Comparison of ENCODE assay signal across 8 mouse cellular contexts in genomic region chr6:82773261-82774131, GRCm38 (mm10). TPM values are rescaled to one million over a fixed set of nuclear protein-coding genes. Genes with fewer than 3 reads are reported as not detected.
DNase-seq lines count a peak whose midpoint lies in the region; ATAC-seq lines count a peak whose summit lies in the region.

No protein-coding gene starts in this region.

- peak overlapping the region; percentile 59 for H3K4me3 ChIP-seq in forebrain, embryonic 11.5 days (ENCODE audit: low read depth, low read length)
- H3K4me3 ChIP-seq in hindbrain, embryonic 16.5 days (ENCODE audit: low read length), result peak overlapping the region; percentile 59
- peak overlapping the region; percentile 55 for H3K4me3 ChIP-seq in neural tube, embryonic 12.5 days

- no peaks in the 10 kb centered on the region for H3K36me3 ChIP-seq in forebrain, embryonic 11.5 days (ENCODE audit: control insufficient read depth, insufficient read depth, low read length)
- no peaks in the 10 kb centered on the region for H3K36me3 ChIP-seq in hindbrain, embryonic 16.5 days (ENCODE audit: control insufficient read depth, insufficient read depth, low read length)
- H3K36me3 ChIP-seq in neural tube, embryonic 12.5 days, result no peaks in the 10 kb centered on the region

- ATAC-seq in forebrain, embryonic 11.5 days (replicated peaks; ENCODE audit: low FRiP score), result peak; percentile 68
- peak; percentile 34 for ATAC-seq in hindbrain, embryonic 16.5 days
- peak; percentile 60 for ATAC-seq in neural tube, embryonic 12.5 days (ENCODE audit: low FRiP score, low read depth)

- DNase-seq in adrenal gland, adult (ENCODE audit: inconsistent age in 2 of 2, low spot score in 1 of 2), result peak; percentile 59 to 86
- DNase-seq in adrenal gland, adult 8-10 months, result no peak
- DNase-seq in NIH3T3 (ENCODE audit: low read depth), result peak; percentile 79
- peak; percentile 85 for DNase-seq in forebrain, embryonic 11.5 days (ENCODE audit: low spot score)
- DNase-seq in lung, adult 18-20 months, result peak; percentile 72 to 75
- DNase-seq in thymus, postnatal 4 days, result peak; percentile 67

- H3K9me3 ChIP-seq in forebrain, embryonic 11.5 days (ENCODE audit: control insufficient read depth, low read length), result no peaks in the 10 kb centered on the region
- H3K9me3 ChIP-seq in hindbrain, embryonic 16.5 days (ENCODE audit: control insufficient read depth, low read length), result no peaks in the 10 kb centered on the region
- H3K9me3 ChIP-seq in neural tube, embryonic 12.5 days, result no peaks in the 10 kb centered on the region

- H3K4me2 ChIP-seq in forebrain, embryonic 11.5 days (ENCODE audit: low read depth, low read length, severe bottlenecking), result peak overlapping the region; percentile 93
- H3K4me2 ChIP-seq in hindbrain, embryonic 16.5 days (ENCODE audit: low read length), result peak overlapping the region; percentile 100
- H3K4me2 ChIP-seq in neural tube, embryonic 12.5 days (replicated peaks), result peak overlapping the region; percentile 97

- peak overlapping the region; percentile 43 for H3K9ac ChIP-seq in forebrain, embryonic 11.5 days (ENCODE audit: low read length)
- peak overlapping the region; percentile 63 for H3K9ac ChIP-seq in hindbrain, embryonic 16.5 days (ENCODE audit: low read depth, low read length)
- H3K9ac ChIP-seq in neural tube, embryonic 12.5 days, result peak overlapping the region; percentile 55

- H3K4me1 ChIP-seq in forebrain, embryonic 11.5 days (replicated peaks; ENCODE audit: control insufficient read depth, insufficient read depth, low read length), result peaks cover 6% of the 10 kb centered on the region; the same call in 1 of the 2 replicates
- peaks cover 18% of the 10 kb centered on the region for H3K4me1 ChIP-seq in hindbrain, embryonic 16.5 days (ENCODE audit: control insufficient read depth, insufficient read depth, low read depth, low read length)
- H3K4me1 ChIP-seq in neural tube, embryonic 12.5 days, result peaks cover 9% of the 10 kb centered on the region

- no peaks in the 10 kb centered on the region for H3K27me3 ChIP-seq in forebrain, embryonic 11.5 days (ENCODE audit: control insufficient read depth, insufficient read depth, low read length)
- H3K27me3 ChIP-seq in hindbrain, embryonic 16.5 days (replicated peaks; ENCODE audit: control insufficient read depth, insufficient read depth, low read length), result peaks cover 12% of the 10 kb centered on the region
- no peaks in the 10 kb centered on the region for H3K27me3 ChIP-seq in neural tube, embryonic 12.5 days (replicated peaks)

- peak overlapping the region; percentile 58 for H3K27ac ChIP-seq in forebrain, embryonic 11.5 days (ENCODE audit: low read depth, low read length)
- H3K27ac ChIP-seq in hindbrain, embryonic 16.5 days (ENCODE audit: low read depth, low read length), result no peak overlapping the region
- H3K27ac ChIP-seq in neural tube, embryonic 12.5 days, result no peak overlapping the region

- WGBS in forebrain, embryonic 11.5 days, result under 1% methylated on average over 68 of the region's 68 CpGs
- WGBS in hindbrain, embryonic 16.5 days, result under 1% methylated on average over 62 of the region's 68 CpGs
- WGBS in neural tube, embryonic 12.5 days, result under 1% methylated on average over 68 of the region's 68 CpGs

RNA-seq across cellular contexts. Expression of gene Hk2, which starts 0.8 kb away (rescaled TPM):
- 10 to 100 TPM; 16.3 to 73.4 (median 57.0) TPM for total RNA-seq in adrenal gland, adult 8-10 months (2022)
- 21.7 and 23.1 TPM in 2 replicates for polyA plus RNA-seq in forebrain, embryonic 11.5 days (2014; fragmentation: Nextera tagmentation; extraction: Ambion mirVana)
- polyA plus RNA-seq in hindbrain, embryonic 16.5 days (2015; fragmentation: Nextera tagmentation; extraction: Ambion mirVana), result 3.4 and 4.4 TPM in 2 replicates
- 8.1 and 10.3 TPM in 2 replicates for polyA plus RNA-seq in neural tube, embryonic 12.5 days (2016; fragmentation: Nextera tagmentation; extraction: Ambion mirVana)
